Mouse (Mus musculus): ENCODE measurements around the gene Brca1. TPM values are rescaled to one million over a fixed set of nuclear protein-coding genes. Genes with fewer than 3 reads are reported as not detected.
"Not testable (repeated sequence)": the region's sequence is repeated elsewhere in the genome, so short reads cannot be mapped to it uniquely, and the experiment has no call there.

The Brca1 gene
- total RNA-seq, 4 experiments from 2014 or later: 0.22 to 0.57 (median 0.35) TPM

- not testable (repeated sequence) for DNase-seq (ENCODE audit: low spot score)
Measured at GRCm38 (mm10) chr11:101449596-101449995, 102.2 kb downstream of the Brca1 start.

GRCm38 (mm10) chr11:101448899-101449298, 102.9 kb downstream of the Brca1 start:
- DNase-seq (ENCODE audit: low spot score): no peak

- peak; percentile 89 for DNase-seq (ENCODE audit: low spot score)
Measured at GRCm38 (mm10) chr11:101448274-101448746, 103.4 kb downstream of the Brca1 start, which contains the start of gene Ifi35. Gene Ifi35 (plus strand): TSS chr11:101448407.

- no peak for DNase-seq (ENCODE audit: low spot score)
Measured at GRCm38 (mm10) chr11:101447786-101448185, 104.0 kb downstream of the Brca1 start.

- DNase-seq (ENCODE audit: low spot score): not testable (repeated sequence)
Measured at GRCm38 (mm10) chr11:101446860-101447259, 104.9 kb downstream of the Brca1 start.

GRCm38 (mm10) chr11:101446319-101446718, 105.4 kb downstream of the Brca1 start:
- no peak for DNase-seq (ENCODE audit: low spot score)

- DNase-seq (ENCODE audit: low spot score): no peak
Measured at GRCm38 (mm10) chr11:101442760-101443159, 109.0 kb downstream of the Brca1 start.

GRCm38 (mm10) chr11:101442127-101442693, 109.5 kb downstream of the Brca1 start, which contains the start of gene Rpl27:
Gene Rpl27 (plus strand): TSS chr11:101442298.
- DNase-seq (ENCODE audit: low spot score): peak; percentile 97

- DNase-seq (ENCODE audit: low spot score): not testable (repeated sequence)
Measured at GRCm38 (mm10) chr11:101441450-101442126, 110.2 kb downstream of the Brca1 start.

Other genes with a start within 250 kb of the Brca1 start
- gene Becn1, start 249.7 kb downstream of the Brca1 start, total RNA-seq (2022): 100 to 1,000 TPM in 2 of 4 experiments, 10 to 100 TPM in 2; 78.6 to 116 (median 100) TPM
- 10 to 100 TPM; 66.4 to 85.0 (median 73.6) TPM for gene Psme3, start 235.7 kb downstream of the Brca1 start, total RNA-seq (2022)
- gene Aoc2, start 226.9 kb downstream of the Brca1 start, total RNA-seq (2022): 1 to 10 TPM; 1.4 to 1.9 (median 1.7) TPM
- 1 to 10 TPM; 7.1 to 9.2 (median 8.5) TPM for gene Aoc3, start 221.3 kb downstream of the Brca1 start, total RNA-seq (2022)
- not detected for gene G6pc, start 184.4 kb downstream of the Brca1 start, total RNA-seq (2022)
- 10 to 100 TPM; 12.3 to 25.8 (median 22.4) TPM for gene Aarsd1, start 134.3 kb downstream of the Brca1 start, total RNA-seq (2022)
- gene Gm27029, start 127.2 kb downstream of the Brca1 start, total RNA-seq (2022): 10 to 100 TPM in 1 of 4 experiments, 1 to 10 TPM in 3; 5.0 to 11.5 (median 6.8) TPM
- gene Rundc1, start 126.9 kb downstream of the Brca1 start, total RNA-seq (2022): 10 to 100 TPM; 10.5 to 13.1 (median 11.8) TPM
- gene Ptges3l, start 126.6 kb downstream of the Brca1 start, total RNA-seq (2022): 10 to 100 TPM; 46.5 to 67.8 (median 61.1) TPM
- gene Rpl27, start 109.7 kb downstream of the Brca1 start, total RNA-seq (2022): 10 to 100 TPM; 29.2 to 41.5 (median 39.2) TPM
- 10 to 100 TPM; 13.4 to 14.6 (median 13.9) TPM for gene Ifi35, start 103.5 kb downstream of the Brca1 start, total RNA-seq (2022)
- 1 to 10 TPM; 5.3 to 7.5 (median 6.2) TPM for gene Rnd2, start 87.0 kb downstream of the Brca1 start, total RNA-seq (2022)
- gene Vat1, start 85.7 kb downstream of the Brca1 start, total RNA-seq (2022): 10 to 100 TPM; 20.6 to 23.2 (median 21.8) TPM
- 100 to 1,000 TPM in 1 of 4 experiments, 10 to 100 TPM in 3; 91.5 to 100 (median 96.2) TPM for gene Nbr1, start 194 bp upstream of the Brca1 start, total RNA-seq (2022)
- gene Tmem106a, start 30.3 kb upstream of the Brca1 start, total RNA-seq (2022): 1 to 10 TPM; 3.8 to 6.8 (median 4.1) TPM
- not detected for gene Gm11634, start 47.3 kb upstream of the Brca1 start, total RNA-seq (2022)
- 10 to 100 TPM; 47.9 to 60.0 (median 55.8) TPM for gene Rdm1, start 75.2 kb upstream of the Brca1 start, total RNA-seq (2022)
- gene Arl4d, start 113.6 kb upstream of the Brca1 start, total RNA-seq (2022): 10 to 100 TPM; 21.1 to 30.1 (median 27.0) TPM
- 10 to 100 TPM; 13.6 to 15.8 (median 14.6) TPM for gene Dhx8, start 181.0 kb upstream of the Brca1 start, total RNA-seq (2022)
- gene Etv4, start 233.4 kb upstream of the Brca1 start, total RNA-seq (2022): under 1 TPM in 2 of 4 experiments, not detected in 2; 0.68 to 0.86 TPM

Measured in heart, adult 8-10 months (tissue).